Mouse (Mus musculus) B cell, adult 2 months (primary cell): ENCODE measurements around the gene Mrgbp.

Source experiments
- DNase-seq, 2 experiments: peaks; one replicate each; pipeline ENCODE4 v3.0.0; 2022

The Mrgbp gene

DNA sequence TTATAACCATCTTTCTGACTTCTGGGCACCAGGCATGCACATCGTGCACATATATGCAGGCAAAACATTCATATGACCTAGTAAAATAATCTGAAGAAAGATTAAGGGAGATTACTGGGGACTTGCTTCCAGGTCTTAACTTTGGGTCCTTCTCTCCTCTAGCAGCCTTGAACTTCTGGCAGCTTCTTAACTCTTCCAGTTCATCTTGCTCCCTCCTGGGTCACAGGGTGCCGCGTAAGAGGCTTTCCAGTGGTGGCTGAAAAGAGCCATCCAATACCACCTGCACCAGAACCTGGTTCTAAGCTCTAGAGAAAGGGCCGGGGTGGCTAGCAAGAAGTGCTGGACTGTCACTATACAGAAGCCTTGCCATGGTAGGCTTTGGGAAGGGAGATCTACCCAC lies 16.4 kb downstream of the Mrgbp start, which contains the start of gene Col9a3:
Col9a3 (plus strand) TSS at position 301 of the 400 bp plus-strand sequence.
- DNase-seq, result no peak

DNA sequence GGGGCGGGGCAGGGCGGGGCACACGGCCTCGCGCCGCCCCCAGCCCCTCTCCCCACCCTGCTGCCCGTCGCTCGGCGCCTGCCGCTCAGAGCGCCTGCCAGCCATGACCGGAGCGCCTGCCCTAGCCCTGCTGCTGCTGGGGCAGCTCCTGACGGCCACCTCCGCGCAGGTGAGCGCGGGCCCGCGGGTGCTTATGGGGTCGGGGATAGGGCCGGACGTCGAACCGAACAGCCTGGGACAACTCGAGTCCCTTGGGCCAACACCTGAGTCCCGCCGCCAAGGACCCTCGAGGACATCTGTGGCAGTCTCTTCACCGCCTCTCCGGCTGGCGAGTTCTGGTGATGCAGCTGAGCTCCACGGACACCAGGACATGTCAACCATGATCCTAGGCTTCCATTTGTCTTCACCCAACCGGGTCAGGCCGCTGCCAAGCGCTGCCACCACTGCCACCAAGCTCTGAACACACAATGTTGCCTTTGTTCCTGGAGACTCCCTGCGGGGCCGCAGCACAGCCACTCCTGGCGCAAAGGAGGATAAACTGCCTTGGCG lies 17.1 kb downstream of the Mrgbp start:
- DNase-seq, result no peak

DNA sequence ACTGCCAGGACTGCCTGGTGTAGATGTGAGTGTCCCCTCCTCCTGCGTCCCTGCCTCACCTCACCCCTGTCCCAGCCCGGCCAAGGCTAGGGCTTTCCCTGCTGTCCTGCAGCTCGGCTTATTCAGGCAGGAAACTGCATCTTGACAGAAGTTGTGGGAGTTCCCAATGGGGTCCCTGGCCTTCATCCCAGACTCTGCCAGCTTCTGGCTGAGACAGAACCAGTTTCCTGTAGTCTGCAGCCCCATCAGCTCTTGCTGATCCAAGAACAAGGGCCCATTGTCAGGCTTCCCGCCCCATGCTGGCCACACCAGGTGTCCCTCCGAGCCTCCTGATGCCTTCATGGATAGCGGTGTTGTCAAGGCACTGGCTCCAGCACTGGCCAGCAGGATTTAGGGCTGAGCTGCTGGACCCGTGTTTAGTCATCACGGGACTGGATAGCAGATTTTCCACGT lies 19.5 kb downstream of the Mrgbp start:
- DNase-seq, result no peak

DNA sequence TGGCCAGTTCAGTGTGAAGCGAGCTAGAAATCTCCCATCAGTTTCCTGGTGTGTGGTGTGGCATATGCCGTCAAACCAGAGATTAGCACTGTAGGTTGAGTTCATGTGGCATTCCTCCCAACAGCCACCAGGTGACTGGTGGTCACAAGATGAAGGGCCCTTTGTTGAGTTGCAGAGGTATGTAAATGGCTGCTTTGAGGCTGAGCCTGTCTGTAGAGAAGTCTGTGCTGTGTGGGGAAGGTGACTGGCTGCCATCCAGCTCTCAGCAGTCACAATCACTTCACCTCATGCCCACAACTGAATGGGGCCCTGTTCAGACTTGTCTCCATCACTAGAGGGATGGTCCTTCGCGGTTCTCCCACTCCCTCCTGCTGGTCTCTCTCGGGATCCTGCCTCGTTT lies 23.7 kb downstream of the Mrgbp start:
- no peak for DNase-seq

DNA sequence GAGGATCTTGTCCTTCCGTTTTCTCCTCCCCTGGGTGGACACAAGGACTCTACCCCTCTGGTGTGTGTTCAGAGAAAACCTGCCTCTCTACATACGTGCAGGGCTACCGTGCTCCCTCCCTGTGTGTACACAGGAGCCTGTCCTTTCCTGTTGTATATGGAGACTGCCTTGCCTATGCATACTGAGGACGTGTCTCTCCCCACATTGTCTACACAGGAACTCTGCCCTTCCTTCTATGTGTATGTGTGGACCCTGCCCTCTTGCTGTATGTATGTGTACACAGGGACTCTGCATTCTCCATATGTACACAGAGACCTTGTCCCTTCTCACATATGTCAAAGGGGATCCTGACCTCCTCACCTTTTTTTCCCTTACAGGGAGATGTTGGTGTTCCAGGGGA lies 29.2 kb downstream of the Mrgbp start:
- no peak for DNase-seq

DNA sequence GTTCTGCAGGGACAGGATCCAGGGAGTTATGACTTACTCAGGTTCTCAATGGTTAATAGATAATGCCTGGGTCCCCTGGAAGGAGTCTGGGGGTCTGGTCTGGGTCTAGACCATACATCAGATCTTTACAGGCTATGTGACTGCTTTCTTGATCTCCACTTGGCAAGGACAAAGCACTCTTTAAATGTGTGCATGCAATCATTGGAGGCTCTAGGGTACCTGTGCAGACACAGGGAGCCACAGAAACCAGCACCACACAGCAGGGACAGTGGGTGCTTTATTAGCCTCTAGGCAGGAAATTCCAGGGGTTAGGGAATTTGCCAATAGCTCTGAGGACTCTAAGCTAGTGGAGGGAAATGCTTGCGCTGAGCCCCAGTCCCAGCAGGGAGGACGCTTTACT lies 30.8 kb downstream of the Mrgbp start:
- DNase-seq, result no peak
